Mouse (Mus musculus) urinary bladder, adult 18-20 months (tissue): ENCODE data around the gene D430042O09Rik.
"Not testable (repeated sequence)": the region's sequence is repeated elsewhere in the genome, so short reads cannot be mapped to it uniquely, and the experiment has no call there.

Experiments used
- DNase-seq, 2 experiments: peaks; one replicate each; pipeline ENCODE4 v3.0.0; 2022; ENCODE audit warnings: low spot score in 2 of 2, mixed read lengths in 2 of 2

D430042O09Rik gene

GRCm38 (mm10) chr7:125707593-125708022, at the start of gene D430042O09Rik, which contains the start of gene Gtf3c1:
TSS of gene D430042O09Rik (plus strand) at chr7:125707888.
TSS of gene Gtf3c1 (minus strand) at chr7:125707780.
- DNase-seq = peak; percentile 99 to 100

- DNase-seq = no peak
Measured at GRCm38 (mm10) chr7:125663654-125664053, 44.0 kb upstream of the D430042O09Rik start.

- DNase-seq = no peak
Measured at GRCm38 (mm10) chr7:125670865-125671264, 36.8 kb upstream of the D430042O09Rik start.

GRCm38 (mm10) chr7:125671396-125671795, 36.3 kb upstream of the D430042O09Rik start:
- DNase-seq = no peak

GRCm38 (mm10) chr7:125674916-125675315, 32.8 kb upstream of the D430042O09Rik start:
- DNase-seq = peak in 1 of 2 experiments; percentile 26

GRCm38 (mm10) chr7:125678756-125679155, 28.9 kb upstream of the D430042O09Rik start:
- DNase-seq = no peak

GRCm38 (mm10) chr7:125679936-125680335, 27.8 kb upstream of the D430042O09Rik start:
- no peak for DNase-seq

GRCm38 (mm10) chr7:125690516-125690915, 17.2 kb upstream of the D430042O09Rik start:
- no peak for DNase-seq

GRCm38 (mm10) chr7:125694056-125694455, 13.6 kb upstream of the D430042O09Rik start:
- DNase-seq = no peak

- DNase-seq = no peak
Measured at GRCm38 (mm10) chr7:125702791-125703190, 4.9 kb upstream of the D430042O09Rik start.

GRCm38 (mm10) chr7:125707186-125707585, 502 bp upstream of the D430042O09Rik start:
- DNase-seq = peak in 1 of 2 experiments; percentile 49

- no peak for DNase-seq
Measured at GRCm38 (mm10) chr7:125708100-125708499, 412 bp downstream of the D430042O09Rik start.

GRCm38 (mm10) chr7:125713542-125714055, 5.9 kb downstream of the D430042O09Rik start:
- DNase-seq = not testable (repeated sequence)

- DNase-seq = no peak
Measured at GRCm38 (mm10) chr7:125714803-125715202, 7.1 kb downstream of the D430042O09Rik start.

- no peak for DNase-seq
Measured at GRCm38 (mm10) chr7:125716724-125717123, 9.0 kb downstream of the D430042O09Rik start.

- no peak for DNase-seq
Measured at GRCm38 (mm10) chr7:125717612-125718011, 9.9 kb downstream of the D430042O09Rik start.

- DNase-seq = no peak
Measured at GRCm38 (mm10) chr7:125720370-125720769, 12.7 kb downstream of the D430042O09Rik start.

- no peak for DNase-seq
Measured at GRCm38 (mm10) chr7:125721033-125721432, 13.3 kb downstream of the D430042O09Rik start.

- DNase-seq = no peak
Measured at GRCm38 (mm10) chr7:125722127-125722526, 14.4 kb downstream of the D430042O09Rik start.

GRCm38 (mm10) chr7:125723189-125723972, 15.7 kb downstream of the D430042O09Rik start:
- no peak for DNase-seq

- no peak for DNase-seq
Measured at GRCm38 (mm10) chr7:125731679-125732078, 24.0 kb downstream of the D430042O09Rik start.

- DNase-seq = no peak
Measured at GRCm38 (mm10) chr7:125733791-125734190, 26.1 kb downstream of the D430042O09Rik start.
